In genomic region chr11:117827386-117827785, GRCm38 (mm10) we compare ENCODE assay signal across 1 mouse cellular context.
TF ChIP-seq lines count a peak whose summit lies in the region.

No protein-coding gene starts in this region.

TF ChIP-seq in CH12.LX, 34 proteins besides CTCF, POLR2A, EP300 and RAD21:
- TF ChIP-seq MYC (IDR thresholded peaks at IDR 0.05; ENCODE audit: low read depth, low read length), result no peak; the same call in none of the 2 replicates
- TF ChIP-seq ETS1 (conservative IDR thresholded peaks at IDR 0.05; ENCODE audit: low read depth, low read length), result peak; percentile 30; the same call in 1 of the 2 replicates
- no peak; the same call in 1 of the 2 replicates for TF ChIP-seq SMC3 (IDR thresholded peaks at IDR 0.05; ENCODE audit: low read depth, low read length)
- TF ChIP-seq USF2 (conservative IDR thresholded peaks at IDR 0.05; ENCODE audit: low read depth, low read length), result no peak
- no peak for TF ChIP-seq RCOR1 (conservative IDR thresholded peaks at IDR 0.05; ENCODE audit: low read depth, low read length)
- no peak for TF ChIP-seq JUN (IDR thresholded peaks at IDR 0.05; ENCODE audit: insufficient read depth, low read depth, low read length)
- TF ChIP-seq MEF2A (IDR thresholded peaks at IDR 0.05; ENCODE audit: borderline replicate concordance, low read depth, low read length), result no peak
- no peak for TF ChIP-seq PAX5 (IDR thresholded peaks at IDR 0.05; ENCODE audit: low read length)
- no peak for TF ChIP-seq POLR2AphosphoS2 (IDR thresholded peaks at IDR 0.05; ENCODE audit: low read depth, low read length)
- TF ChIP-seq TBP (conservative IDR thresholded peaks at IDR 0.05; ENCODE audit: low read depth, low read length), result no peak; the same call in 1 of the 2 replicates
- peak; percentile 39; the same call in 1 of the 2 replicates for TF ChIP-seq SIN3A (IDR thresholded peaks at IDR 0.05; ENCODE audit: low read length)
- no peak for TF ChIP-seq ZMIZ1 (IDR thresholded peaks at IDR 0.05; ENCODE audit: low read depth, low read length)
- TF ChIP-seq CHD1 (IDR thresholded peaks at IDR 0.05; ENCODE audit: low read depth, low read length), result no peak
- no peak for TF ChIP-seq KAT2A (IDR thresholded peaks at IDR 0.05; ENCODE audit: insufficient replicate concordance, low read length)
- TF ChIP-seq BHLHE40 (IDR thresholded peaks at IDR 0.05; ENCODE audit: low read depth, low read length), result 0 out of 2 replicates have a peak, but pooled peaks have one; percentile 28
- no peak for TF ChIP-seq JUND (conservative IDR thresholded peaks at IDR 0.05; ENCODE audit: low read depth, low read length)
- TF ChIP-seq ZKSCAN1 (IDR thresholded peaks at IDR 0.05; ENCODE audit: borderline replicate concordance, low read depth, low read length), result no peak
- no peak for TF ChIP-seq ZNF384 (IDR thresholded peaks at IDR 0.05; ENCODE audit: low read depth, low read length)
- TF ChIP-seq ZC3H11A (IDR thresholded peaks at IDR 0.05; ENCODE audit: low read depth, low read length), result no peak
- TF ChIP-seq MAFK (IDR thresholded peaks at IDR 0.05; ENCODE audit: insufficient replicate concordance, low read length), result no peak
- no peak for TF ChIP-seq IRF4 (IDR thresholded peaks at IDR 0.05; ENCODE audit: low read depth, low read length)
- no peak for TF ChIP-seq E2F4 (IDR thresholded peaks at IDR 0.05; ENCODE audit: insufficient replicate concordance, low read depth, low read length)
- no peak for TF ChIP-seq CHD2 (IDR thresholded peaks at IDR 0.05; ENCODE audit: low read length)
- no peak for TF ChIP-seq ELF1 (IDR thresholded peaks at IDR 0.05; ENCODE audit: low read depth, low read length)
- TF ChIP-seq USF1 (IDR thresholded peaks at IDR 0.05; ENCODE audit: low read depth, low read length), result no peak
- no peak for TF ChIP-seq GABPA (IDR thresholded peaks at IDR 0.05; ENCODE audit: insufficient replicate concordance, low read depth, low read length)
- no peak for TF ChIP-seq HCFC1 (IDR thresholded peaks at IDR 0.05; ENCODE audit: low read depth, low read length)
- TF ChIP-seq MAZ (IDR thresholded peaks at IDR 0.05; ENCODE audit: low read depth, low read length), result no peak
- no peak; the same call in 1 of the 2 replicates for TF ChIP-seq MAX (IDR thresholded peaks at IDR 0.05; ENCODE audit: low read length)
- peak; percentile 66; the same call in 1 of the 2 replicates for TF ChIP-seq TCF12 (IDR thresholded peaks at IDR 0.05; ENCODE audit: low read depth, low read length)
